Mouse (Mus musculus) olfactory bulb, adult 2 months (tissue): Measurements from ENCODE around the gene Syt6.

ENCODE experiments used
- CTCF ChIP-seq: fragments of 200-500 bp; IDR thresholded peaks from 2 replicates; pipeline ENCODE4 v1.5.1; 2012; ENCODE audit warnings: low read depth, mild to moderate bottlenecking, low read length, moderate library complexity; ENCODE audit not compliant: insufficient read depth
- POLR2A ChIP-seq: fragments of 200-500 bp; IDR thresholded peaks from 2 replicates; pipeline ENCODE4 v1.6.1; 2012; ENCODE audit warnings: mild to moderate bottlenecking, low read depth, low read length, moderate library complexity; ENCODE audit not compliant: insufficient read depth

GRCm38 (mm10) chr3:103682473-103682872 is 107.4 kb downstream of the Syt6 start:
- TF ChIP-seq CTCF (no peak), POLR2A (no peak)
